Mouse (Mus musculus) liver, adult 2 months (tissue): ENCODE data around the gene Unc5b. TPM values are rescaled to one million over a fixed set of nuclear protein-coding genes. Genes with fewer than 3 reads are reported as not detected.

ENCODE experiments used
- DNase-seq: peaks from one replicate; pipeline ENCODE4 v3.0.0-alpha.2; 2011; ENCODE audit warnings: low read depth, low spot score; ENCODE audit errors: extremely low read depth
- H3K27ac ChIP-seq: fragments of 200-500 bp; replicated peaks from 2 replicates; pipeline ENCODE4 v1.5.1; 2012; ENCODE audit warnings: low read depth, mild to moderate bottlenecking, control low read depth, inconsistent platforms, low read length; ENCODE audit not compliant: insufficient read depth
- H3K27me3 ChIP-seq: fragments of 200-500 bp; 2 replicates; pipeline ENCODE4 v1.6.1; 2012; ENCODE audit warnings: mild to moderate bottlenecking, moderate library complexity, low read length, inconsistent platforms; ENCODE audit not compliant: control insufficient read depth, insufficient read depth
- H3K36me3 ChIP-seq: fragments of 200-500 bp; 2 replicates; pipeline ENCODE4 v1.6.1; 2012; ENCODE audit warnings: low read length, inconsistent platforms; ENCODE audit not compliant: control insufficient read depth, insufficient read depth
- H3K4me1 ChIP-seq: fragments of 200-500 bp; 2 replicates; pipeline ENCODE4 v1.6.1; 2011; ENCODE audit warnings: low read length; ENCODE audit not compliant: control insufficient read depth, insufficient read depth
- H3K4me3 ChIP-seq: fragments of 200-500 bp; 2 replicates; pipeline ENCODE4 v1.5.1; 2011; ENCODE audit warnings: low read depth, mild to moderate bottlenecking, control low read depth, low read length, moderate library complexity; ENCODE audit not compliant: insufficient read depth
- H3K79me2 ChIP-seq: fragments of 200-500 bp; 2 replicates; pipeline ENCODE4 v1.6.1; 2012; ENCODE audit warnings: inconsistent platforms, mild to moderate bottlenecking, low read length, moderate library complexity; ENCODE audit not compliant: control insufficient read depth, insufficient read depth
- H3K9ac ChIP-seq: fragments of 200-500 bp; 2 replicates; pipeline ENCODE4 v1.6.1; 2012; ENCODE audit warnings: low read depth, mild to moderate bottlenecking, control low read depth, inconsistent platforms, low read length
- CTCF ChIP-seq: fragments of 200-500 bp; IDR thresholded peaks from 2 replicates; pipeline ENCODE4 v1.5.1; 2011; ENCODE audit warnings: low read depth, low read length, control low read depth
- POLR2A ChIP-seq: fragments of 200-500 bp; IDR thresholded peaks from 2 replicates; pipeline ENCODE4 v1.6.1; 2011; ENCODE audit warnings: low read length, control low read depth; ENCODE audit not compliant: insufficient read depth; ENCODE audit errors: extremely low read depth
- WGBS: fragments of 180-500 bp; shearing (Covaris S2); methylation state at CpG from one replicate; pipeline ENCODE4 v1.1.7; 2018; 5-methylcytosine and 5-hydroxymethylcytosine counted together
- polyA plus RNA-seq: library from polyadenylated mRNA; depleted of rRNA; stranded (reverse); fragments of >200 nt; gene quantifications from 2 replicates; pipeline ENCODE4 v1.2.3, GENCODE M21; 2012
- total RNA-seq: library from RNA; depleted of rRNA; stranded (reverse); fragments of >200 nt; gene quantifications from 2 replicates; pipeline ENCODE4 v1.2.3, GENCODE M21; 2014

Unc5b gene
- total and polyA plus RNA-seq, 2 experiments: 0.83 to 1.0 TPM

GRCm38 (mm10) chr10:60792841-60793240, 38.5 kb downstream of the Unc5b start:
- no peaks in the 10 kb centered on the region for H3K4me1 ChIP-seq
- no peak for DNase-seq

DNA sequence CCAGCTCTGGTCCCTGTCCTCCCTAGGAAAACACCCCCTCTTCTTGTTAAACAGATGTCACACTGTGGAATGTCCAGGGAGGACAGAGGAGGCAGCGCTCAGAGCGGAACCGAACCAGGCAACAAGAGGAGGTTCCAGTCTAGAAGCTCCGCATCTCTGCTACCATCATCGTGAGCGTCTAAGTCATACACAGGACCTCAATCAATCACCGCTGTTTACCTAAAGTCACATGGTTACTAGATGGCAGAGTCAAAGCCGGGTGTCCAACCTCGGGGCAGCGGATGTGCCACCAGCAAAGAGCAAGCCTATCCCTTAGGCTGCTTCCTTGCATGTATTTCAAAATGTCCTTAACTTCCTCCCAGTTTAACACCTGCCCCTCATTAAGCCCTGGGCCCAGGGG, 39.0 kb downstream of the Unc5b start:
- H3K4me1 ChIP-seq: no peaks in the 10 kb centered on the region
- peak; percentile 46 for DNase-seq
- no peak overlapping the region for H3K27ac ChIP-seq
- no peaks in the 10 kb centered on the region for H3K79me2 ChIP-seq
- 24% methylated on average over 10 of the region's 10 CpGs for WGBS
- no peak overlapping the region for H3K4me3 ChIP-seq
- no peaks in the 10 kb centered on the region for H3K36me3 ChIP-seq
- H3K9ac ChIP-seq: no peak overlapping the region
- no peak for TF ChIP-seq POLR2A
- no peak for TF ChIP-seq CTCF
- H3K27me3 ChIP-seq: no peaks in the 10 kb centered on the region

More at GRCm38 (mm10) chr10:60792841-60793240, 38.5 kb downstream of the Unc5b start:
- no peaks in the 10 kb centered on the region for H3K27me3 ChIP-seq
- no peak overlapping the region for H3K27ac ChIP-seq
- H3K79me2 ChIP-seq: no peaks in the 10 kb centered on the region
- no peaks in the 10 kb centered on the region for H3K36me3 ChIP-seq
- H3K4me3 ChIP-seq: no peak overlapping the region
- WGBS: 42% methylated on average over 11 of the region's 11 CpGs
- no peak overlapping the region for H3K9ac ChIP-seq
- TF ChIP-seq CTCF (no peak), POLR2A (no peak)

DNA sequence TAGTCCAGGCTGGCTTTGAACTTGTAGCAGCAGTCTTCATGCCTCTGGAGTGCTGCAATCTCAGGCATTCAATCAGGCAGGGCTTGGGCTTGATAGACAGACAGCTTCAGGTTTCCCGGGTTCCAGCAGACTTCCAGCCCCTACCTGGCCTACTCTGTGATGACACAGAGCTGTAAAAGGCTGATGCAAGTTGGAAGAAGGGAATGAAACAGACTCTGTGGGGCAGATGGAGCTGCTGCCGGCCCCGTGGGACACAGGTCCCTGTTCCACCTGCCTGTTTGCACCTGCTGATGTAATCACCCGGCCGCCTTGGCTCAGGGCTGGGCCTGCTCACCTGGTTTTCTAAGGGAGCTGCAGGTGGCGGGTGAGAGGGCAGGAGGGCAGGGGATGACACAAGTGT, 40.5 kb downstream of the Unc5b start:
- 72% methylated on average over 6 of the region's 6 CpGs for WGBS
- no peak overlapping the region for H3K27ac ChIP-seq
- H3K9ac ChIP-seq: no peak overlapping the region
- H3K79me2 ChIP-seq: no peaks in the 10 kb centered on the region
- H3K36me3 ChIP-seq: no peaks in the 10 kb centered on the region
- TF ChIP-seq POLR2A (no peak), CTCF (no peak)
- no peaks in the 10 kb centered on the region for H3K27me3 ChIP-seq
- no peak for DNase-seq
- no peak overlapping the region for H3K4me3 ChIP-seq
- no peaks in the 10 kb centered on the region for H3K4me1 ChIP-seq

GRCm38 (mm10) chr10:60787303-60788074, 43.9 kb downstream of the Unc5b start:
- Histone ChIP-seq H3K36me3 (no peaks in the 10 kb centered on the region), H3K27ac (no peak overlapping the region), H3K27me3 (no peaks in the 10 kb centered on the region), H3K79me2 (no peaks in the 10 kb centered on the region), H3K9ac (no peak overlapping the region), H3K4me1 (no peaks in the 10 kb centered on the region), H3K4me3 (no peak overlapping the region)
- WGBS: 91% methylated on average over 16 of the region's 16 CpGs
- no peak for TF ChIP-seq POLR2A
- no peak for TF ChIP-seq CTCF
- no peak for DNase-seq

- WGBS: 69% methylated on average over 2 of the region's 2 CpGs
- Histone ChIP-seq H3K4me3 (no peak overlapping the region), H3K79me2 (no peaks in the 10 kb centered on the region), H3K4me1 (no peaks in the 10 kb centered on the region), H3K9ac (no peak overlapping the region), H3K27ac (no peak overlapping the region), H3K36me3 (no peaks in the 10 kb centered on the region), H3K27me3 (no peaks in the 10 kb centered on the region)
- no peak for DNase-seq
- TF ChIP-seq CTCF (no peak), POLR2A (no peak)
Observed at GRCm38 (mm10) chr10:60783608-60784007, 47.8 kb downstream of the Unc5b start.

DNA sequence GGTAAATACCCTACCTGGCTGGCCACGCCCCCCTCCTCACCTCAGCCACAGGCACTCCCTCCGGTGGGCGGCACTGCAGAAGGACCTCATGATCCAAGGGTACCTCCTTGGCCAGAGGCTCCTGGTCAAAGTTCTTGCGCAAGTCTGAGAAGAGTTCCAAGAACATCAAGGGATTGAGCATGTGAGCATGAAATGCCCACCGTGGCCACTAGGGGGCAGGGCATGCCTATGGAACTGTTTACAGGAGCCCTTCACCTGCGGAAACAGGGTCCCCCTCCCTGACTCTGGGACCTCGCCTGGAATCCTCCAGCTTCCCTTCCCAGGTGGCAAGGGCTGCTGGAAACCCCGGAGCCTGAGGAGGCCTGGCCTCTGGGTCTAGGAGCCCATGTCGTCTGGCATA, 51.8 kb downstream of the Unc5b start:
- H3K79me2 ChIP-seq: no peaks in the 10 kb centered on the region
- H3K27me3 ChIP-seq: no peaks in the 10 kb centered on the region
- H3K36me3 ChIP-seq: no peaks in the 10 kb centered on the region
- H3K27ac ChIP-seq: no peak overlapping the region
- WGBS: 10% methylated on average over 9 of the region's 9 CpGs
- H3K4me1 ChIP-seq: no peaks in the 10 kb centered on the region
- TF ChIP-seq CTCF: peak; percentile 94
- no peak for TF ChIP-seq POLR2A
- H3K4me3 ChIP-seq: no peak overlapping the region
- DNase-seq: peak; percentile 51
- no peak overlapping the region for H3K9ac ChIP-seq
